Mouse (Mus musculus): ENCODE results near the gene Ints3.

DNA sequence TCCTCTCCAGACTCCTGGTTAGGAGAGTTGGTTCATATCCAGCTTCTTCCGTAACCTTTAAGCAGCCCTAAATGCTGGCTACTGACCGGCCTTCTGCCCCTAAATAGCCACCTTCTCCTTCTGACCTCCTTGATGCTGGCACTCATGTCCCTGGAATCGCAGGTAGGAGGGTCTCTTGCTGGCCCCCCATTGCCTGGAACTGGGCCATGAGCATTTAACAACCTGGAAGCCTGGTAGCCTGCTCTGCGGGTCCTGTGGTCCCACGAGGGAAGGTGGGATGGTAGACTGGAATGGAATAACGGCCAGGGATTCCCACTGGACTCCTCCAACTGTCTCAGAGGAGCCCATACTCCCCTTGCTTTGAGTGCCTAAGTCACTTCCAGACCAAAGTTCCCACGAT is 61.6 kb downstream of the Ints3 start:
- TF ChIP-seq CTCF (IDR thresholded peaks at IDR 0.05) (no peak), EP300 (IDR thresholded peaks at IDR 0.05; ENCODE audit: insufficient read depth, low read depth, low read length) (no peak), POLR2A (IDR thresholded peaks at IDR 0.05; ENCODE audit: insufficient read depth, low read depth, low read length) (no peak)
